Mouse (Mus musculus) gastrocnemius, adult 18-20 months (tissue): ENCODE data around the gene Acot7. TPM values are rescaled to one million over a fixed set of nuclear protein-coding genes. Genes with fewer than 3 reads are reported as not detected.
"Not testable (repeated sequence)": the region's sequence is repeated elsewhere in the genome, so short reads cannot be mapped to it uniquely, and the experiment has no call there.

Source experiments
- DNase-seq: peaks from one replicate; pipeline ENCODE4 v3.0.0; 2021; ENCODE audit warnings: low spot score
- total RNA-seq, 2 experiments: library from RNA; stranded (reverse); gene quantifications; 2 replicates each; pipeline ENCODE4 v1.2.3; 2021

Acot7 gene
- total RNA-seq, 2 experiments from 2014 or later = 16.2 to 18.8 TPM

GRCm38 (mm10) chr4:152202905-152203304 is 25.0 kb downstream of the Acot7 start:
- no peak for DNase-seq

- no peak for DNase-seq
Observed at GRCm38 (mm10) chr4:152204663-152205062, 26.7 kb downstream of the Acot7 start.

GRCm38 (mm10) chr4:152206199-152206598 is 28.3 kb downstream of the Acot7 start:
- peak; percentile 32 for DNase-seq

- DNase-seq = no peak
Observed at GRCm38 (mm10) chr4:152209623-152210022, 31.7 kb downstream of the Acot7 start.

GRCm38 (mm10) chr4:152212091-152212505 is 34.2 kb downstream of the Acot7 start:
- no peak for DNase-seq

- DNase-seq = peak; percentile 41
Observed at GRCm38 (mm10) chr4:152212531-152212930, 34.6 kb downstream of the Acot7 start.

- no peak for DNase-seq
Observed at GRCm38 (mm10) chr4:152212974-152213373, 35.0 kb downstream of the Acot7 start.

- DNase-seq = peak; percentile 91
Observed at GRCm38 (mm10) chr4:152213760-152214480, 36.0 kb downstream of the Acot7 start.

GRCm38 (mm10) chr4:152214871-152215415 is 37.0 kb downstream of the Acot7 start:
- DNase-seq = no peak

GRCm38 (mm10) chr4:152219591-152219990 is 41.7 kb downstream of the Acot7 start:
- no peak for DNase-seq

- no peak for DNase-seq
Observed at GRCm38 (mm10) chr4:152220771-152221410, 43.0 kb downstream of the Acot7 start.

- no peak for DNase-seq
Observed at GRCm38 (mm10) chr4:152221411-152221887, 43.5 kb downstream of the Acot7 start.

GRCm38 (mm10) chr4:152222111-152222510 is 44.2 kb downstream of the Acot7 start:
- DNase-seq = no peak

- no peak for DNase-seq
Observed at GRCm38 (mm10) chr4:152222513-152222912, 44.6 kb downstream of the Acot7 start.

GRCm38 (mm10) chr4:152224156-152224555 is 46.2 kb downstream of the Acot7 start:
- no peak for DNase-seq

GRCm38 (mm10) chr4:152226901-152227486 is 49.1 kb downstream of the Acot7 start:
- no peak for DNase-seq

- no peak for DNase-seq
Observed at GRCm38 (mm10) chr4:152227749-152228527, 50.0 kb downstream of the Acot7 start.

GRCm38 (mm10) chr4:152230331-152230730 is 52.4 kb downstream of the Acot7 start:
- DNase-seq = not testable (repeated sequence)

- DNase-seq = no peak
Observed at GRCm38 (mm10) chr4:152231326-152231725, 53.4 kb downstream of the Acot7 start.

GRCm38 (mm10) chr4:152232411-152232903 is 54.5 kb downstream of the Acot7 start:
- DNase-seq = no peak

- DNase-seq = no peak
Observed at GRCm38 (mm10) chr4:152239974-152240373, 62.0 kb downstream of the Acot7 start.
